Mouse (Mus musculus): Measurements from ENCODE around the gene Ptger2. TPM values are rescaled to one million over a fixed set of nuclear protein-coding genes. Genes with fewer than 3 reads are reported as not detected.
"Not testable (repeated sequence)": the region's sequence is repeated elsewhere in the genome, so short reads cannot be mapped to it uniquely, and the experiment has no call there.

Gene Ptger2
- under 1 TPM; 0.24 to 0.40 TPM for total RNA-seq (2021)
- long read RNA-seq, experiment 1, partial matches to known transcripts = 0 of 1 reads
- long read RNA-seq, experiment 1, other reads (novel, unspliced or antisense) = 0 of 1 reads
- long read RNA-seq, experiment 2 = 0 reads

GRCm38 (mm10) chr14:44987674-44988355, at the start of gene Ptger2:
Gene Ptger2 (plus strand): TSS chr14:44988195.
- intact Hi-C loops (cut with DNase I); DNase-seq (ENCODE audit: low spot score in 2 of 2): not testable (repeated sequence)

- intact Hi-C loops (cut with DNase I) = loop anchor here (5.0 kb wide), 1 partner anchor 208 kb away; the partner anchor contains the start of gene Gm8267
- DNase-seq (ENCODE audit: low spot score in 2 of 2) = peak in 1 of 2 experiments; percentile 6
Observed at GRCm38 (mm10) chr14:44960746-44961145, 27.2 kb upstream of the Ptger2 start.

GRCm38 (mm10) chr14:44977278-44977677, 10.7 kb upstream of the Ptger2 start:
- DNase-seq (ENCODE audit: low spot score in 2 of 2) = peak; percentile 73 to 83
- intact Hi-C loops (cut with DNase I) = not testable (repeated sequence)

GRCm38 (mm10) chr14:44979887-44980286, 8.1 kb upstream of the Ptger2 start:
- intact Hi-C loops (cut with DNase I) = loop anchor here (2.0 kb wide), 1 partner anchor 163 kb away; no protein-coding TSS in a partner anchor
- peak in 1 of 2 experiments; percentile 39 for DNase-seq (ENCODE audit: low spot score in 2 of 2)

GRCm38 (mm10) chr14:44981490-44981889, 6.5 kb upstream of the Ptger2 start:
- intact Hi-C loops (cut with DNase I) = loop anchor here (2.0 kb wide), 1 partner anchor 161 kb away; no protein-coding TSS in a partner anchor
- peak; percentile 39 to 51 for DNase-seq (ENCODE audit: low spot score in 2 of 2)

- no peak for DNase-seq (ENCODE audit: low spot score in 2 of 2)
- intact Hi-C loops (cut with DNase I) = loop anchor here (1.0 kb wide), 1 partner anchor 146 kb away; no protein-coding TSS in a partner anchor
Observed at GRCm38 (mm10) chr14:44984106-44984505, 3.9 kb upstream of the Ptger2 start.

GRCm38 (mm10) chr14:44986248-44986647, 1.7 kb upstream of the Ptger2 start:
- intact Hi-C loops (cut with DNase I) = no loop called here
- DNase-seq (ENCODE audit: low spot score in 2 of 2) = no peak

- intact Hi-C loops (cut with DNase I) = loop anchor here (1.0 kb wide), 1 partner anchor 155 kb away; no protein-coding TSS in a partner anchor
- no peak for DNase-seq (ENCODE audit: low spot score in 2 of 2)
Observed at GRCm38 (mm10) chr14:44988456-44989016, 541 bp downstream of the Ptger2 start.

- intact Hi-C loops (cut with DNase I) = loop anchor here (1.0 kb wide), 1 partner anchor 156 kb away; no protein-coding TSS in a partner anchor
- peak in 1 of 2 experiments; percentile 8 for DNase-seq (ENCODE audit: low spot score in 2 of 2)
Observed at GRCm38 (mm10) chr14:44989017-44989721, 1.2 kb downstream of the Ptger2 start.

- DNase-seq (ENCODE audit: low spot score in 2 of 2) = no peak
- intact Hi-C loops (cut with DNase I) = loop anchor here (1.0 kb wide), 1 partner anchor 156 kb away; no protein-coding TSS in a partner anchor
Observed at GRCm38 (mm10) chr14:44989751-44990150, 1.8 kb downstream of the Ptger2 start.

- intact Hi-C loops (cut with DNase I) = no loop called here
- DNase-seq (ENCODE audit: low spot score in 2 of 2) = no peak
Observed at GRCm38 (mm10) chr14:44994337-44994736, 6.3 kb downstream of the Ptger2 start.

- no peak for DNase-seq (ENCODE audit: low spot score in 2 of 2)
- intact Hi-C loops (cut with DNase I) = no loop called here
Observed at GRCm38 (mm10) chr14:45000086-45000769, 12.2 kb downstream of the Ptger2 start.

GRCm38 (mm10) chr14:45005698-45006283, 17.8 kb downstream of the Ptger2 start:
- intact Hi-C loops (cut with DNase I) = no loop called here
- DNase-seq (ENCODE audit: low spot score in 2 of 2) = no peak

- intact Hi-C loops (cut with DNase I) = no loop called here
- DNase-seq (ENCODE audit: low spot score in 2 of 2) = no peak
Observed at GRCm38 (mm10) chr14:45009242-45009641, 21.2 kb downstream of the Ptger2 start.

- intact Hi-C loops (cut with DNase I) = no loop called here
- no peak for DNase-seq (ENCODE audit: low spot score in 2 of 2)
Observed at GRCm38 (mm10) chr14:45011260-45011659, 23.3 kb downstream of the Ptger2 start.

GRCm38 (mm10) chr14:45011671-45012070, 23.7 kb downstream of the Ptger2 start:
- intact Hi-C loops (cut with DNase I) = no loop called here
- DNase-seq (ENCODE audit: low spot score in 2 of 2) = no peak

GRCm38 (mm10) chr14:45021551-45021950, 33.6 kb downstream of the Ptger2 start:
- no peak for DNase-seq (ENCODE audit: low spot score in 2 of 2)
- intact Hi-C loops (cut with DNase I) = no loop called here

GRCm38 (mm10) chr14:45034293-45034692, 46.3 kb downstream of the Ptger2 start:
- intact Hi-C loops (cut with DNase I) = no loop called here
- DNase-seq (ENCODE audit: low spot score in 2 of 2) = no peak

- intact Hi-C loops (cut with DNase I) = no loop called here
- no peak for DNase-seq (ENCODE audit: low spot score in 2 of 2)
Observed at GRCm38 (mm10) chr14:45036579-45036978, 48.6 kb downstream of the Ptger2 start.

Data from left cerebral cortex, postnatal 14 days (tissue).